Mouse (Mus musculus): ENCODE results near the gene Bfsp2.
A peak's percentile ranks its signal among the peaks of the same experiment; 100 is the strongest.

Bfsp2 gene

GRCm38 (mm10) chr9:103480603-103481220 lies 492 bp upstream of the Bfsp2 start:
- peak; percentile 89 to 92 for DNase-seq

- peak; percentile 57 to 82 for DNase-seq
These were observed 4.8 kb downstream of the Bfsp2 start for GRCm38 (mm10) chr9:103475414-103475813.

GRCm38 (mm10) chr9:103473915-103474688 lies 6.1 kb downstream of the Bfsp2 start:
- DNase-seq, result peak; percentile 71 to 77

GRCm38 (mm10) chr9:103471784-103472183 lies 8.4 kb downstream of the Bfsp2 start:
- no peak for DNase-seq

GRCm38 (mm10) chr9:103469516-103469915 lies 10.7 kb downstream of the Bfsp2 start:
- peak; percentile 56 to 66 for DNase-seq

- DNase-seq, result no peak
These were observed 11.3 kb downstream of the Bfsp2 start for GRCm38 (mm10) chr9:103468911-103469310.

- DNase-seq, result no peak
These were observed 14.5 kb downstream of the Bfsp2 start for GRCm38 (mm10) chr9:103465711-103466220.

GRCm38 (mm10) chr9:103465293-103465692 lies 14.9 kb downstream of the Bfsp2 start:
- no peak for DNase-seq

GRCm38 (mm10) chr9:103463833-103464232 lies 16.4 kb downstream of the Bfsp2 start:
- DNase-seq, result no peak

GRCm38 (mm10) chr9:103459839-103460238 lies 20.4 kb downstream of the Bfsp2 start:
- DNase-seq, result no peak

- DNase-seq, result no peak
These were observed 20.9 kb downstream of the Bfsp2 start for GRCm38 (mm10) chr9:103459307-103459706.

GRCm38 (mm10) chr9:103449651-103450050 lies 30.6 kb downstream of the Bfsp2 start:
- DNase-seq, result no peak

- peak; percentile 9 to 54 for DNase-seq
These were observed 31.1 kb downstream of the Bfsp2 start for GRCm38 (mm10) chr9:103449092-103449491.

- no peak for DNase-seq
These were observed 35.6 kb downstream of the Bfsp2 start for GRCm38 (mm10) chr9:103444656-103445055.

GRCm38 (mm10) chr9:103443824-103444185 lies 36.4 kb downstream of the Bfsp2 start:
- no peak for DNase-seq

- peak in 1 of 2 experiments; percentile 10 for DNase-seq
These were observed 36.9 kb downstream of the Bfsp2 start for GRCm38 (mm10) chr9:103443121-103443823.

GRCm38 (mm10) chr9:103440597-103440996 lies 39.6 kb downstream of the Bfsp2 start:
- no peak for DNase-seq

GRCm38 (mm10) chr9:103437104-103437503 lies 43.1 kb downstream of the Bfsp2 start:
- no peak for DNase-seq

- DNase-seq, result no peak
These were observed 46.1 kb downstream of the Bfsp2 start for GRCm38 (mm10) chr9:103434116-103434515.

GRCm38 (mm10) chr9:103432122-103432778 lies 48.0 kb downstream of the Bfsp2 start:
- no peak for DNase-seq

- no peak for DNase-seq
These were observed 48.5 kb downstream of the Bfsp2 start for GRCm38 (mm10) chr9:103431718-103432117.

- DNase-seq, result no peak
These were observed 49.6 kb downstream of the Bfsp2 start for GRCm38 (mm10) chr9:103430431-103431220.

All from kidney, postnatal 25 days (tissue).